Mouse (Mus musculus): ENCODE results near the gene Rbfox1. TPM values are rescaled to one million over a fixed set of nuclear protein-coding genes. Genes with fewer than 3 reads are reported as not detected.

Rbfox1 gene
- polyA plus RNA-seq, 1 experiment = 98.9 TPM

GRCm38 (mm10) chr16:6997834-6998233 is 1112.7 kb downstream of the Rbfox1 start:
- no peak for TF ChIP-seq POLR2A (IDR thresholded peaks at IDR 0.05; ENCODE audit: borderline replicate concordance, extremely low read depth, insufficient read depth, insufficient read length, poor library complexity, severe bottlenecking)
- TF ChIP-seq CTCF (IDR thresholded peaks at IDR 0.05; ENCODE audit: borderline replicate concordance, extremely low read depth, insufficient read depth, insufficient read length) = no peak
- DNase-seq (ENCODE audit: low read depth) = no peak

GRCm38 (mm10) chr16:7004565-7004964 is 1119.4 kb downstream of the Rbfox1 start:
- DNase-seq (ENCODE audit: low read depth) = no peak
- TF ChIP-seq CTCF (IDR thresholded peaks at IDR 0.05; ENCODE audit: borderline replicate concordance, extremely low read depth, insufficient read depth, insufficient read length) (no peak), POLR2A (IDR thresholded peaks at IDR 0.05; ENCODE audit: borderline replicate concordance, extremely low read depth, insufficient read depth, insufficient read length, poor library complexity, severe bottlenecking) (no peak)

DNA sequence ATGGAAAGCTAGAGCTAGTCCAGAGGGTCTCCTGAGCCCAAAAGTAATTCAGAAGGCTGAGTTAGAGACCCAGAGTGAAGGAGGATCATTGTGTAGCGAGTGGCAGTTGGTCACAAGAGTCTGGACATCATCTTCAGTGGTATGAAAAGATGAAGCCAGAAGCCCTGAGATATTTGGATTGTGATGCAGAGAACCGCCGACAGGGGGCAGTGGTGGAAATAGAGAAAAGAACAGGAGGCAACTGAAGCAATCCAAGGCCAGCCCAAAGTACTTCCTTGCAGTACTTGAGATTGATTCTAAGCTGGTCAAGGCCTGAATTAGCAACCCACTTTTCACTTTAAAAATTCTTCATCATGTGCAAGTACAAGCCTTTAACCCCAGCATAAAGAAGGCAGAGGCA is 1120.3 kb downstream of the Rbfox1 start:
- TF ChIP-seq CTCF (IDR thresholded peaks at IDR 0.05; ENCODE audit: borderline replicate concordance, extremely low read depth, insufficient read depth, insufficient read length) = peak; percentile 63; the same call in 1 of the 2 replicates
- no peak for TF ChIP-seq POLR2A (IDR thresholded peaks at IDR 0.05; ENCODE audit: borderline replicate concordance, extremely low read depth, insufficient read depth, insufficient read length, poor library complexity, severe bottlenecking)
- DNase-seq (ENCODE audit: low read depth) = peak; percentile 34

DNA sequence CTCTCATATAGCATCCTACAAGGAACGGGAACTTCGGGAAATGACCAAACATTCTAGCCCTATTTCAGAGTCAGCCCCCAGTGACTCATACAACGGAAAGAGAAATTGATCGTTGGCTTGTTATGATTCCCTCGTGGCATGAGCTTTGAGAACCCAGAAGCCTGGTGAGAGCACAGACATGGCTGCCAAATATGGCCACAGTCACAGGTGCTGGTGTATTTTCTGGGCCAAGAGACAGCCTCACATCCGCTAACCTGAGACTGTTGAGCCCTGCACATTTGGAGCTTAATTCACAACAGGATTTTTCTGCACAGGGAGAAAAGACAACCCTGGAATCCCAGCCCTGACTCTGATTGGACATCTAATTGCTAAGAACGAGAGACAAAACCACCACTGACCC is 1132.2 kb downstream of the Rbfox1 start:
- no peak for DNase-seq (ENCODE audit: low read depth)
- no peak for TF ChIP-seq CTCF (IDR thresholded peaks at IDR 0.05; ENCODE audit: borderline replicate concordance, extremely low read depth, insufficient read depth, insufficient read length)
- TF ChIP-seq POLR2A (IDR thresholded peaks at IDR 0.05; ENCODE audit: borderline replicate concordance, extremely low read depth, insufficient read depth, insufficient read length, poor library complexity, severe bottlenecking) = no peak

DNA sequence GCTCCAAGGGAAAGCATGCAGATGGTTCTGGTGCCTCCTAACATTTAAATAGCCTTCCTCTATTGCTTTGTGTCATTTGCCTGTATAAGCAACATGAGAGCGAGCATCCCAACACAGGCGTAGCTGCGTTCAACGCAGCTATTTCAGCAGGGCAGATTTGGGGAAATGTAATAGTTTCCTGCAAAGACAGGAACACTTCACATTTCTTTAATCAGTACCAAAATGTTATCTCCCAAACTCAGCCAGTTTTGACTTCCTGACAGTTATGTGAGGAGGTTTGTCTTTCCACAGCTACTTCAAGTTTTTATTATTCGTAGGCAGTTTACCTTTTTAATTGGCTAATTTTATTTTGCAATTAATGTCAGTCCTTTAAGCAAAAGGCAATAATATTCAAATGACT is 1149.1 kb downstream of the Rbfox1 start:
- DNase-seq (ENCODE audit: low read depth) = no peak
- TF ChIP-seq POLR2A (IDR thresholded peaks at IDR 0.05; ENCODE audit: borderline replicate concordance, extremely low read depth, insufficient read depth, insufficient read length, poor library complexity, severe bottlenecking) = no peak
- no peak for TF ChIP-seq CTCF (IDR thresholded peaks at IDR 0.05; ENCODE audit: borderline replicate concordance, extremely low read depth, insufficient read depth, insufficient read length)

- TF ChIP-seq CTCF (IDR thresholded peaks at IDR 0.05; ENCODE audit: borderline replicate concordance, extremely low read depth, insufficient read depth, insufficient read length) = no peak
- no peak for TF ChIP-seq POLR2A (IDR thresholded peaks at IDR 0.05; ENCODE audit: borderline replicate concordance, extremely low read depth, insufficient read depth, insufficient read length, poor library complexity, severe bottlenecking)
These were observed 1151.4 kb downstream of the Rbfox1 start for GRCm38 (mm10) chr16:7036566-7036965.

GRCm38 (mm10) chr16:7036988-7037387 is 1151.8 kb downstream of the Rbfox1 start:
- DNase-seq (ENCODE audit: low read depth) = no peak
- no peak for TF ChIP-seq CTCF (IDR thresholded peaks at IDR 0.05; ENCODE audit: borderline replicate concordance, extremely low read depth, insufficient read depth, insufficient read length)
- TF ChIP-seq POLR2A (IDR thresholded peaks at IDR 0.05; ENCODE audit: borderline replicate concordance, extremely low read depth, insufficient read depth, insufficient read length, poor library complexity, severe bottlenecking) = no peak

More at GRCm38 (mm10) chr16:7036566-7036965, 1151.4 kb downstream of the Rbfox1 start:
- no peak for DNase-seq (ENCODE audit: low read depth)

GRCm38 (mm10) chr16:7038639-7039260 is 1153.6 kb downstream of the Rbfox1 start:
- peak; percentile 62 for DNase-seq (ENCODE audit: low read depth)
- TF ChIP-seq CTCF (IDR thresholded peaks at IDR 0.05; ENCODE audit: borderline replicate concordance, extremely low read depth, insufficient read depth, insufficient read length) (no peak), POLR2A (IDR thresholded peaks at IDR 0.05; ENCODE audit: borderline replicate concordance, extremely low read depth, insufficient read depth, insufficient read length, poor library complexity, severe bottlenecking) (no peak)

GRCm38 (mm10) chr16:7039404-7040367 is 1154.5 kb downstream of the Rbfox1 start:
- TF ChIP-seq POLR2A (IDR thresholded peaks at IDR 0.05; ENCODE audit: borderline replicate concordance, extremely low read depth, insufficient read depth, insufficient read length, poor library complexity, severe bottlenecking) (no peak), CTCF (IDR thresholded peaks at IDR 0.05; ENCODE audit: borderline replicate concordance, extremely low read depth, insufficient read depth, insufficient read length) (no peak)
- peak; percentile 72 for DNase-seq (ENCODE audit: low read depth)

DNA sequence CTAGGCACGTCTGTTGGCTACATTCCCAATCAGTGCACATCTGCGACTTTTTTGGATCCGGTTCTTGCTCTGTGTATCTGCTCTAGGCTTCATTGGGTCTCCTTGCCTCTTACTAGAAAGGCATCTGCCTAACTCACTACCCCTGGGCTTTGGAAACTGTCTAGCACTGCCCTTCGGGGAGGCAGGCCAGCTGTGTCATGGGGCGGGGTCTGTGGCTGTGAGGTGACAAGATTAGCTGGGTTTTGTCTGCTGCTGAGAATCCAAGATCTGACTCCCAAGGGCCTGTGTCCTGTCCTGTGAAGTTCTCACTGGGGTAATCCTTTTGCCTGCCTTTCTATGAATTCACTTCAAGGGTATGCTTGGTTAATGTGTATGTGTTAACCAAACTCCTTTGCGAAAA is 1155.5 kb downstream of the Rbfox1 start:
- no peak for TF ChIP-seq POLR2A (IDR thresholded peaks at IDR 0.05; ENCODE audit: borderline replicate concordance, extremely low read depth, insufficient read depth, insufficient read length, poor library complexity, severe bottlenecking)
- no peak for TF ChIP-seq CTCF (IDR thresholded peaks at IDR 0.05; ENCODE audit: borderline replicate concordance, extremely low read depth, insufficient read depth, insufficient read length)
- DNase-seq (ENCODE audit: low read depth) = no peak

GRCm38 (mm10) chr16:7047421-7047820 is 1162.3 kb downstream of the Rbfox1 start:
- no peak for DNase-seq (ENCODE audit: low read depth)
- TF ChIP-seq CTCF (IDR thresholded peaks at IDR 0.05; ENCODE audit: borderline replicate concordance, extremely low read depth, insufficient read depth, insufficient read length) = no peak
- TF ChIP-seq POLR2A (IDR thresholded peaks at IDR 0.05; ENCODE audit: borderline replicate concordance, extremely low read depth, insufficient read depth, insufficient read length, poor library complexity, severe bottlenecking) = no peak

Data from brain, embryonic 14.5 days (tissue).